Mouse (Mus musculus): ENCODE data around the gene Psmd13. TPM values are rescaled to one million over a fixed set of nuclear protein-coding genes. Genes with fewer than 3 reads are reported as not detected.

The Psmd13 gene
- polyA plus RNA-seq, 1 experiment = 70.4 TPM

- TF ChIP-seq CTCF (IDR thresholded peaks at IDR 0.05; ENCODE audit: insufficient read depth, low read length) = 0 out of 2 replicates have a peak, but pooled peaks have one; percentile 15
- no peak for TF ChIP-seq POLR2A (IDR thresholded peaks at IDR 0.05; ENCODE audit: borderline replicate concordance, extremely low read depth, low read depth, low read length)
- 54% methylated on average over 3 of the region's 3 CpGs for WGBS
- no peak for DNase-seq
- no peak overlapping the region for H3K4me3 ChIP-seq (replicated peaks; ENCODE audit: extremely low read depth, low read depth, low read length)
- peaks cover 11% of the 10 kb centered on the region for H3K4me1 ChIP-seq (ENCODE audit: control insufficient read depth, insufficient read depth, low read length)
Observed at GRCm38 (mm10) chr7:140938436-140938835, 56.7 kb downstream of the Psmd13 start.

GRCm38 (mm10) chr7:140938896-140939295 lies 57.1 kb downstream of the Psmd13 start:
- no peak overlapping the region for H3K4me3 ChIP-seq (replicated peaks; ENCODE audit: extremely low read depth, low read depth, low read length)
- DNase-seq = no peak
- no peak for TF ChIP-seq POLR2A (IDR thresholded peaks at IDR 0.05; ENCODE audit: borderline replicate concordance, extremely low read depth, low read depth, low read length)
- TF ChIP-seq CTCF (IDR thresholded peaks at IDR 0.05; ENCODE audit: insufficient read depth, low read length) = no peak
- H3K4me1 ChIP-seq (ENCODE audit: control insufficient read depth, insufficient read depth, low read length) = peaks cover 11% of the 10 kb centered on the region
- WGBS = 55% methylated on average over 2 of the region's 2 CpGs

GRCm38 (mm10) chr7:140939669-140940171 lies 58.0 kb downstream of the Psmd13 start:
- Histone ChIP-seq H3K4me3 (replicated peaks; ENCODE audit: extremely low read depth, low read depth, low read length) (no peak overlapping the region), H3K4me1 (ENCODE audit: control insufficient read depth, insufficient read depth, low read length) (peaks cover 11% of the 10 kb centered on the region)
- no peak for DNase-seq
- 37% methylated on average over 8 of the region's 8 CpGs for WGBS
- peak; percentile 27; the same call in 1 of the 2 replicates for TF ChIP-seq POLR2A (IDR thresholded peaks at IDR 0.05; ENCODE audit: borderline replicate concordance, extremely low read depth, low read depth, low read length)
- no peak for TF ChIP-seq CTCF (IDR thresholded peaks at IDR 0.05; ENCODE audit: insufficient read depth, low read length)

DNA sequence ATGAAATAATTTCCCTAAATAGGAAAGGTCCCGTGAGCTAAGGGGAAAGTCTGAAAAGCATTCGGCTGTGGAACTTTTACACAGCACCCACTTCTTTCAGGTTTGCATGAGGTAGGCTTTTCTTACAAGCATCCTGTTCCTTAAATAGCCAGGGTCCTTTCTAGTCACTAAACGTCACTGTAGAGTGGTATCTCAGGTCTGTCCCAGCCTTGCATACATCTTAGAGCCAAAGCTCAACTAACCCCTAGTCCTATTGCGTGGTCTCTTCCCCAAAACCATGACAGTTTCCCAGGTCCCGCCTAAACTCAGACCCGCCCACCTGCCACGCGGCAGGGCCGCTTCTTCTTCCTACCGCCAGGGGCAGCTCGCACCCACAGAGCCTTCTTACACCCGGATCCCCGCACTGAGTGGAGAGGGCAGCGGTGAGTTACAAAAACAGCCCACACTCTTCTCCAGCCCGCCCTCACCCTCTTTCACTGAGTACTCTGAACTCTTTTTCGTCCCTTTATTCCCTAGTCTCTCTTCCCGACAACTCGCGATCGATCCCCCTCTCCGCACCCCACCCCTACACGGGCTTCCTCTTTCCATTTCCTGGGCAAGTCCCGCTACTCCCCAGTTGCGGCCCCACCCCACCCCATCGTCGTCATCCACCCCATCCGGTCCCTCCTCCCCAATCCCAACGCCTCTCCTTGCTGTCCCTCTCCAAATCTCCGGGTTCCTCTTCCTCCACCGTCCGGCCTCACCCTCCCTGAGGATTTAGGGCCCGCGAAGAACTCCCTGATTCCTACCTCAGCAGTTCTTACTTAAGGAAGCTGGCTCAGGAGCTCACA lies 59.7 kb downstream of the Psmd13 start, which contains the start of gene Pgghg:
Gene Pgghg, plus strand, starts transcription at position 170 of the 830 bp plus-strand sequence.
- peaks cover 14% of the 10 kb centered on the region for H3K4me1 ChIP-seq (ENCODE audit: control insufficient read depth, insufficient read depth, low read length)
- whole genome bisulfite sequencing = under 1% methylated on average over 33 of the region's 33 CpGs
- DNase-seq = peak; percentile 83
- peak; percentile 86 for TF ChIP-seq POLR2A (IDR thresholded peaks at IDR 0.05; ENCODE audit: borderline replicate concordance, extremely low read depth, low read depth, low read length)
- TF ChIP-seq CTCF (IDR thresholded peaks at IDR 0.05; ENCODE audit: insufficient read depth, low read length) = peak; percentile 73
- peak within 1 kb of the TSS; percentile 95 for H3K4me3 ChIP-seq (replicated peaks; ENCODE audit: extremely low read depth, low read depth, low read length)

- DNase-seq = no peak
Observed at GRCm38 (mm10) chr7:140942341-140942740, 60.6 kb downstream of the Psmd13 start.

GRCm38 (mm10) chr7:140942811-140943210 lies 61.0 kb downstream of the Psmd13 start:
- WGBS = 75% methylated on average over 10 of the region's 10 CpGs
- no peak for TF ChIP-seq CTCF (IDR thresholded peaks at IDR 0.05; ENCODE audit: insufficient read depth, low read length)
- no peak for TF ChIP-seq POLR2A (IDR thresholded peaks at IDR 0.05; ENCODE audit: borderline replicate concordance, extremely low read depth, low read depth, low read length)
- H3K4me3 ChIP-seq (replicated peaks; ENCODE audit: extremely low read depth, low read depth, low read length) = peak overlapping the region; percentile 4
- no peak for DNase-seq
- peaks cover 23% of the 10 kb centered on the region for H3K4me1 ChIP-seq (ENCODE audit: control insufficient read depth, insufficient read depth, low read length)

More at GRCm38 (mm10) chr7:140942341-140942740, 60.6 kb downstream of the Psmd13 start:
- peaks cover 21% of the 10 kb centered on the region for H3K4me1 ChIP-seq (ENCODE audit: control insufficient read depth, insufficient read depth, low read length)
- TF ChIP-seq POLR2A (IDR thresholded peaks at IDR 0.05; ENCODE audit: borderline replicate concordance, extremely low read depth, low read depth, low read length) (no peak), CTCF (IDR thresholded peaks at IDR 0.05; ENCODE audit: insufficient read depth, low read length) (no peak)
- 33% methylated on average over 9 of the region's 9 CpGs for WGBS
- H3K4me3 ChIP-seq (replicated peaks; ENCODE audit: extremely low read depth, low read depth, low read length) = peak overlapping the region; percentile 95

DNA sequence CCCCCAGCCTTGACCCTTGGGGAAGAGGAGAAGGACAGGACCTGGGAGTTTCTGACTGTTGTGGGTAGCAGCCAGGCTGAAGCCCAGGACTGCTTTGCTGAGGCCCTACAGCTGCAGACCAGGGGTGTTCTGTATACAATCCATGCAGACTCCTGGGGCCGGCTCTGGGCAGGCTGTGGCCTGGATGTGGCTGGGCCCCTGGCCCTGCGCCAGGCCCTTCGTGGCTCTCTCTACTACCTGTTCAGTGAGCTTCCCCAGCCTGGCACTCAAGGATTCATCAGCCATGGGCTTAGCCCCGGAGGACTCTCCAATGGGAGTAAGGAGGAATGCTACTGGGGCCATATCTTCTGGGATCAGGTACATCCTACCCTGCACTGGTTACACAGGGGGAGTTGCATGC lies 61.6 kb downstream of the Psmd13 start:
- 58% methylated on average over 4 of the region's 4 CpGs for WGBS
- TF ChIP-seq POLR2A (IDR thresholded peaks at IDR 0.05; ENCODE audit: borderline replicate concordance, extremely low read depth, low read depth, low read length) (no peak), CTCF (IDR thresholded peaks at IDR 0.05; ENCODE audit: insufficient read depth, low read length) (no peak)
- Histone ChIP-seq H3K4me3 (replicated peaks; ENCODE audit: extremely low read depth, low read depth, low read length) (no peak overlapping the region), H3K4me1 (ENCODE audit: control insufficient read depth, insufficient read depth, low read length) (peaks cover 25% of the 10 kb centered on the region)
- no peak for DNase-seq

GRCm38 (mm10) chr7:140944236-140944635 lies 62.5 kb downstream of the Psmd13 start:
- H3K4me3 ChIP-seq (replicated peaks; ENCODE audit: extremely low read depth, low read depth, low read length) = no peak overlapping the region
- WGBS = 85% methylated on average over 7 of the region's 7 CpGs
- TF ChIP-seq CTCF (IDR thresholded peaks at IDR 0.05; ENCODE audit: insufficient read depth, low read length) (no peak), POLR2A (IDR thresholded peaks at IDR 0.05; ENCODE audit: borderline replicate concordance, extremely low read depth, low read depth, low read length) (no peak)
- no peak for DNase-seq
- H3K4me1 ChIP-seq (ENCODE audit: control insufficient read depth, insufficient read depth, low read length) = peaks cover 25% of the 10 kb centered on the region

DNA sequence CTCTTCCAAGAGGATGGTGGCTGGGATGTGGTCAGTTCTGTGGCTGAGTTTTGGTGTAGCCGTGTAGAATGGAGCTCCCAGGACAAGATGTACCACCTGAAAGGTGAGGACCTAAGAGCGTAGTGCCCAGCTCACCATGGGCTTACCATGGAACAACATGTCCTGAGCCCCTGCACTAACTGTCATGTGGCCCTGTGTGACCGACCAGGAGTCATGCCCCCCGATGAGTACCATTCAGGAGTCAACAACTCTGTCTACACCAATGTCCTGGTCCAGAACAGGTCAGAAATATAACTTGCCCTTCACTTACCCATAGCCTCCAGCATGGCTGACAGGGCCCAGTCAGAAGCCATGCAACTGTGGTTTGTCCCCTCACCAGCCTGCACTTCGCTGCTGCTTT lies 63.5 kb downstream of the Psmd13 start:
- no peak for DNase-seq
- Histone ChIP-seq H3K4me1 (ENCODE audit: control insufficient read depth, insufficient read depth, low read length) (peaks cover 28% of the 10 kb centered on the region), H3K4me3 (replicated peaks; ENCODE audit: extremely low read depth, low read depth, low read length) (no peak overlapping the region)
- TF ChIP-seq CTCF (IDR thresholded peaks at IDR 0.05; ENCODE audit: insufficient read depth, low read length) = no peak
- no peak for TF ChIP-seq POLR2A (IDR thresholded peaks at IDR 0.05; ENCODE audit: borderline replicate concordance, extremely low read depth, low read depth, low read length)
- WGBS = 95% methylated on average over 5 of the region's 5 CpGs
